Mouse (Mus musculus) stomach, embryonic 14.5 days (tissue): ENCODE measurements at regions not wholly inside any gene's neighbourhood (a gene's known extent, or its start where the extent isn't known, plus 50 kb on each side); places are given as distances from the start of the nearest gene placed in this dataset.

Experiments
- ATAC-seq: fragments of 200-750 bp; cut with Nextera tagmentation; 2 replicates; pipeline ENCODE4 v1.8.0; 2017; ENCODE audit warnings: low read depth, moderate TSS enrichment; ENCODE audit not compliant: insufficient number of reproducible peaks, insufficient read depth, low FRiP score
- H3K27ac ChIP-seq: fragments of 300-500 bp; sonication (generic); 2 replicates; pipeline ENCODE4 v1.5.1; 2014; ENCODE audit warnings: mild to moderate bottlenecking, low read length, moderate library complexity, mixed read lengths
- H3K27me3 ChIP-seq: fragments of 300-500 bp; sonication (generic); 2 replicates; pipeline ENCODE4 v1.6.1; 2014; ENCODE audit warnings: low read length, control low read depth, mixed read lengths; ENCODE audit not compliant: control insufficient read depth, insufficient read depth
- H3K36me3 ChIP-seq: fragments of 300-500 bp; sonication (generic); 2 replicates; pipeline ENCODE4 v1.6.1; 2014; ENCODE audit warnings: mild to moderate bottlenecking, control low read depth, low read length, moderate library complexity, mixed read lengths; ENCODE audit not compliant: control insufficient read depth, insufficient read depth
- H3K4me1 ChIP-seq: fragments of 300-500 bp; sonication (generic); 2 replicates; pipeline ENCODE4 v1.6.1; 2014; ENCODE audit warnings: low read length, control low read depth, mixed read lengths; ENCODE audit not compliant: control insufficient read depth, insufficient read depth
- H3K4me2 ChIP-seq: fragments of 300-500 bp; sonication (generic); replicated peaks from 2 replicates; pipeline ENCODE4 v1.6.1; 2014; ENCODE audit warnings: low read depth, low read length, control low read depth
- H3K4me3 ChIP-seq: fragments of 300-500 bp; sonication (generic); 2 replicates; pipeline ENCODE4 v1.5.1; 2014; ENCODE audit warnings: low read depth, low read length, control low read depth
- H3K9ac ChIP-seq: fragments of 300-500 bp; sonication (generic); replicated peaks from 2 replicates; pipeline ENCODE4 v1.6.1; 2014; ENCODE audit warnings: low read depth, mild to moderate bottlenecking, control low read depth, low read length, moderate library complexity, mixed read lengths
- H3K9me3 ChIP-seq: fragments of 300-500 bp; sonication (generic); 2 replicates; pipeline ENCODE4 v1.6.1; 2016; ENCODE audit warnings: low read depth, low read length, control low read depth; ENCODE audit not compliant: control insufficient read depth
- WGBS: fragments of 180-500 bp; shearing (Covaris S2); extraction: QIAGEN DNeasy Blood & Tissue Kit; methylation state at CpG from one replicate; pipeline ENCODE4 v1.1.7; 2014; 5-methylcytosine and 5-hydroxymethylcytosine counted together

DNA sequence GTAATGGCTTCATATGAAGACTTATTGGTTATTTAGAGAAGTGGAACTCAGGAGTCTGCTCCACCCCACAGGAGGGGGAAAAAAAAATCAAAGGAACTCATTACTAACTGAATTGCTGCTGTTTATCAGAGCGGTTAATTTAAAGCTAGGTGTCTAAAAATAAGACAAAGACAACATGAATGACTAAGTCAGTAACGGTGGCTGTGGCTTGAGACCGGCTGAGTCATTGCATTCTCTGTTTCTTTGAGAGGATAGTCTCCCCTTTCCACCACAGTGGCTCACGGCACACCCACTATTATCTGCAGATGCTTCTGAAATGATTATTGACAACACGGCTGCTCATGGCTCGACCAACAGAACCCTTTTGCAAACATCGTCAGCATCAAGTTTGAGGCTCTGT lies 147.2 kb downstream of the Pten start:
- Histone ChIP-seq H3K4me2 (no peak overlapping the region), H3K4me3 (no peak overlapping the region), H3K4me1 (peaks cover 13% of the 10 kb centered on the region; the same call in 1 of the 2 replicates), H3K36me3 (no peaks in the 10 kb centered on the region), H3K27ac (no peak overlapping the region), H3K9ac (no peak overlapping the region), H3K9me3 (no peaks in the 10 kb centered on the region), H3K27me3 (no peaks in the 10 kb centered on the region)
- no peak for ATAC-seq
- WGBS: 70% methylated on average over 7 of the region's 7 CpGs

GRCm38 (mm10) chr19:32905901-32906431 lies 148.7 kb downstream of the Pten start:
- Histone ChIP-seq H3K4me1 (peaks cover 13% of the 10 kb centered on the region; the same call in 1 of the 2 replicates), H3K4me3 (no peak overlapping the region), H3K9ac (no peak overlapping the region), H3K27me3 (no peaks in the 10 kb centered on the region), H3K9me3 (no peaks in the 10 kb centered on the region), H3K27ac (no peak overlapping the region), H3K4me2 (no peak overlapping the region), H3K36me3 (no peaks in the 10 kb centered on the region)
- 42% methylated on average over 8 of the region's 8 CpGs for WGBS
- ATAC-seq: peak; percentile 70; the same call in 1 of the 2 replicates

DNA sequence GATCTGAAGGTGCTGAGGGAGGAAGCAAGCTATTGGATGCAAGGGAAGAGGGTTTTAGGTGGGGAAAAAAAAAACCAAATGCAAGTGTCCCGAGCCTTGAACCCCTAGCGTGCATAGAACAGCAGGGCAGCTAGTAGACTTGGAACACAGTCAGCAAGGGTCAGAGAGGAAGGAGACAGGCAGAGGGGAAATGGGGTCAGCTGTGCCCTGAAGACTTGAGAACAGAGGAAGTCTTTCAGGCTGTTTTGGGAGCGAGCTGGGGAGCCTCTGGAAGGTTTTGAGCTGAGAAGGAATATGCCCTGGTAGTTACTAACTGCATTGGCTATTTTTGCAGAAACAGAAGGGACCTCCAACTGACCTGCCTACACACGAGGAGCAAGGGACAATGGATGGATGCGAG lies 149.5 kb downstream of the Pten start:
- no peak overlapping the region for H3K27ac ChIP-seq
- no peaks in the 10 kb centered on the region for H3K36me3 ChIP-seq
- 72% methylated on average over 5 of the region's 5 CpGs for WGBS
- no peak for ATAC-seq
- H3K4me1 ChIP-seq: peaks cover 13% of the 10 kb centered on the region; the same call in 1 of the 2 replicates
- no peak overlapping the region for H3K4me3 ChIP-seq
- H3K4me2 ChIP-seq: no peak overlapping the region
- no peak overlapping the region for H3K9ac ChIP-seq
- no peaks in the 10 kb centered on the region for H3K9me3 ChIP-seq
- no peaks in the 10 kb centered on the region for H3K27me3 ChIP-seq

DNA sequence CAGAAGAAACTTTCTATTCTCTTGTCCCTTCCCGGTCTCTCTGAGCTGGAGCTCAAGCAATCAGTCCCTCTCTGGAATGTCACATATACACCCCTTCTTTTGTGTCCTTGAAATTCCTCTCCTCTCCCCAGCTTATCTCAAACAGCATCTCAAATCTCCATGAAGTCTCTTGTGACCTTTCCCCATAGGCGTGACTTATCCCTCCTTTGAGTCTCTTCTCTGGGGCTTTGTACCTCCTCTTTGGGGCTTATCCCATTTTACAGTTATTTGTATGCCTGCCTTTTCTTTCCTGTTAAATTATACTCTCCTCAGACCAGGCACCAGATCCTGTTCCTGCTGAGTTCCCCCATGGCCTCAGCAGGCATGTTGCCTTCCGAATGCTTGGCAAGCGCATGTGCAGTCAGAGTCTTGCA lies 152.8 kb downstream of the Pten start:
- no peaks in the 10 kb centered on the region for H3K36me3 ChIP-seq
- H3K27ac ChIP-seq: no peak overlapping the region
- ATAC-seq: no peak
- H3K4me2 ChIP-seq: no peak overlapping the region
- H3K27me3 ChIP-seq: no peaks in the 10 kb centered on the region
- H3K4me1 ChIP-seq: peaks cover 6% of the 10 kb centered on the region; the same call in 1 of the 2 replicates
- WGBS: 68% methylated on average over 4 of the region's 4 CpGs
- no peaks in the 10 kb centered on the region for H3K9me3 ChIP-seq
- H3K4me3 ChIP-seq: no peak overlapping the region
- H3K9ac ChIP-seq: no peak overlapping the region

DNA sequence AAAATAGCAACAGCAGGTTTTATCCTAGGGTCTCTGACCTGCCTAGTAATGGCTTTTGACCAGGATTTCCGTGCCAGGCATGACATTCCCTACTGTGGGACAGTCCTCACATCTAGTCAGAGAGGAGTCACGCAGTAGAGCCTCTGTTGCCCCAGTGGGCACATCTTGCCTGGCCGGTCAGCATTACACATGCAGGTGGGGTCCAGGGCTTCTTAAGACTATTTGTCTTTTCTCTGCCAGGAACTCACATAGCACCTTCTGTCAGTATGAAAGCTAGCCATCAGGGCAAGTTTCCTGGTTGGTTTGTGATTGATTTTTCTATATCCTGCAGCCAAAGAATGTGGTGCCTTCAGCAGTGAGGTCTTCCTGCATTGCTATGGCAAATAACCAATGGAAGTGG lies 155.0 kb downstream of the Pten start:
- H3K27me3 ChIP-seq: no peaks in the 10 kb centered on the region
- H3K4me3 ChIP-seq: no peak overlapping the region
- WGBS: 80% methylated on average over 3 of the region's 3 CpGs
- no peak overlapping the region for H3K27ac ChIP-seq
- no peak overlapping the region for H3K9ac ChIP-seq
- H3K36me3 ChIP-seq: no peaks in the 10 kb centered on the region
- no peak for ATAC-seq
- no peak overlapping the region for H3K4me2 ChIP-seq
- no peaks in the 10 kb centered on the region for H3K9me3 ChIP-seq
- no peaks in the 10 kb centered on the region for H3K4me1 ChIP-seq

DNA sequence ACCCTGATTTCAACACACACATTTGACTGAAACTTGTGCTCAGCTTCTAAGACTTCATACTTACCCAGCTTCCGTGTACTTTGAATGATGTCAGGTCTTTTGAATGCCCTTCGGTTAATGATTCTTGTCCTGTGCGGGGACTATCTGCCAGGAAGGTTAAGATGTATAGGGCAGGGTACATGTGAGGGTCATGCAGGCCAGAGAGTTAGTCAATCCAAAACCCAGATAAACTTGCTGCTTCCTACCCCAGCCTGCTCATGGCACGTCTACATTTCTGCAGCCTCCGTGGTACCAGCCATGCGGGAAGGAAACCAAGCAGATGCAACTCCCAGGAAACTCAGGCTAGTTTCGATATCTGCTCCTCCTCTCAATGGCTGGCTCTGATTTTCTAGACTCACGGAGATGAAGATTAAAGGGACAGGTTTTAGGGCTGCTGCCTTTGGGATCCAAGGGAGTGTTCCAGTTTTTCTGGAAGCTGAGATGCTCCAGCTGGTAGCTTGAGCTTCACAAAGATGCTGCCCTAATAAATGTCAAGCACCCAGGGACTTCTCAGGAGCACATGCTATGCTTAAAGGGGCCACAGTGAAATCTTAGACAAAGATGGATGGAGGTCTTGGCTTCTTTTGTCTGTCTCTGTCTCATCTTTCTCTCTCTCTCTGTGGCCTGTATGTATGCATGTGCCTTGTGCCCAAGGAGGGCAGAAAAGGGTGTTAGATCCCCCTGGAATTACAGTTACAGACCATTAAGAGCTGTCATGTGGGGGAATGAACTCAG lies 159.4 kb downstream of the Pten start:
- no peak overlapping the region for H3K4me2 ChIP-seq
- no peaks in the 10 kb centered on the region for H3K36me3 ChIP-seq
- 59% methylated on average over 8 of the region's 8 CpGs for WGBS
- H3K9me3 ChIP-seq: no peaks in the 10 kb centered on the region
- H3K4me3 ChIP-seq: no peak overlapping the region
- no peak overlapping the region for H3K27ac ChIP-seq
- H3K27me3 ChIP-seq: no peaks in the 10 kb centered on the region
- no peak for ATAC-seq
- no peaks in the 10 kb centered on the region for H3K4me1 ChIP-seq
- no peak overlapping the region for H3K9ac ChIP-seq

DNA sequence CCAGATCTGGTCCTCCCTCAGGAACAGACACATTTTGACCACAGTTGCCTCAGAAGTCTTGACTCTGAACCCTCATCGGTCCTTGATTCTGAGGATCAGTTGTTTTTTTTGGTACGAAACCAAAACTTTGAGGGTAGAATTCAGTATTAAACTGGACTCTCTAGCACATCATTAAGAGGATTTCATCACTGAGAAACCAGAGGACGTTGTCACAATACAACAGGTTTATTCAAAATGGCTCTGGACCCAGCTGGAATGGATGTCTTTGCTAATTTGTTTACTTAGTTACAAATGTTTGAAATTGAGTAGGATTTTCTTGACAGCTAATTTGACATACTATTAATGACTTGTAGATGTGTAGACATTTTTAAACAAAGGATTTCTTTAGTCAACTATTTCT lies 163.7 kb downstream of the Pten start:
- Histone ChIP-seq H3K27me3 (no peaks in the 10 kb centered on the region), H3K36me3 (no peaks in the 10 kb centered on the region), H3K9ac (no peak overlapping the region), H3K4me2 (no peak overlapping the region), H3K27ac (no peak overlapping the region), H3K4me1 (no peaks in the 10 kb centered on the region), H3K9me3 (no peaks in the 10 kb centered on the region), H3K4me3 (no peak overlapping the region)
- 64% methylated on average over 3 of the region's 3 CpGs for whole genome bisulfite sequencing
- no peak for ATAC-seq

DNA sequence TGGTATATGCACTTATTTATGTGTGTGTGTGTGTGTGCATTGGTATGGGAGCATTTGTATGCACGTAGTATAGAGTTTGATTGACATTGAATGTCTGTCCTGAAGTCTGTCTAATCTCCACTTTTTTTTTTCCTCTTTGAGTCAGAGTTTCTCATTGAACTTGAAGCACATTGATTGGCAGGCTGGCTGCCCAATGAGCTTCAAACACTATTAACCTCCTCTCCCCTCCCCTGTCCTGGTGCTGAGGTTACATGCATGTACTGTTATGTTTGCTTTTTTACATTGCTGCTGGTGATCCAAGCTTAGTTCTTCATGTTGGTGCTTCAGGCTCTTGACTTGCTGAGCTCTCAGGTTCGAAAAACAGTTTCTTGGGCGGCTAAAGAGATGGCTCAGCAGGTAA lies 166.6 kb downstream of the Pten start:
- Histone ChIP-seq H3K4me3 (no peak overlapping the region), H3K4me2 (no peak overlapping the region), H3K27ac (no peak overlapping the region), H3K27me3 (no peaks in the 10 kb centered on the region), H3K36me3 (no peaks in the 10 kb centered on the region), H3K9ac (no peak overlapping the region), H3K4me1 (no peaks in the 10 kb centered on the region), H3K9me3 (no peaks in the 10 kb centered on the region)
- ATAC-seq: no peak
- WGBS: 91% methylated on average over 3 of the region's 3 CpGs
